Mouse (Mus musculus) lung, embryonic 15.5 days (tissue): ENCODE results near the gene Cryge. TPM values are rescaled to one million over a fixed set of nuclear protein-coding genes. Genes with fewer than 3 reads are reported as not detected.

Experiments
- ATAC-seq: fragments of 200-750 bp; cut with Nextera tagmentation; 2 replicates; pipeline ENCODE4 v1.8.0; 2017; ENCODE audit warnings: moderate number of reproducible peaks, borderline replicate concordance; ENCODE audit not compliant: low FRiP score, low TSS enrichment; ENCODE audit errors: extremely low read depth
- H3K27ac ChIP-seq: fragments of 300-500 bp; sonication (generic); 2 replicates; pipeline ENCODE4 v1.5.1; 2015; ENCODE audit warnings: moderate library complexity, mild to moderate bottlenecking, inconsistent platforms
- H3K27me3 ChIP-seq: fragments of 300-500 bp; sonication (generic); 2 replicates; pipeline ENCODE4 v1.6.1; 2015; ENCODE audit warnings: inconsistent platforms
- H3K36me3 ChIP-seq: fragments of 300-500 bp; sonication (generic); 2 replicates; pipeline ENCODE4 v1.6.1; 2015; ENCODE audit warnings: inconsistent platforms
- H3K4me1 ChIP-seq: fragments of 300-500 bp; sonication (generic); 2 replicates; pipeline ENCODE4 v1.6.1; 2015; ENCODE audit warnings: inconsistent platforms
- H3K4me2 ChIP-seq: fragments of 300-500 bp; sonication (generic); 2 replicates; pipeline ENCODE4 v1.6.1; 2015; ENCODE audit warnings: inconsistent platforms, mild to moderate bottlenecking, moderate library complexity
- H3K4me3 ChIP-seq: fragments of 300-500 bp; sonication (generic); 2 replicates; pipeline ENCODE4 v1.5.1; 2015; ENCODE audit warnings: mild to moderate bottlenecking, inconsistent platforms
- H3K9ac ChIP-seq: fragments of 300-500 bp; sonication (generic); 2 replicates; pipeline ENCODE4 v1.6.1; 2015; ENCODE audit warnings: inconsistent platforms
- H3K9me3 ChIP-seq: fragments of 300-500 bp; sonication (generic); 2 replicates; pipeline ENCODE4 v1.6.1; 2016; ENCODE audit warnings: inconsistent platforms
- WGBS: fragments of 180-500 bp; shearing (Covaris S2); methylation state at CpG from one replicate; pipeline ENCODE4 v1.1.7; 2015; 5-methylcytosine and 5-hydroxymethylcytosine counted together
- polyA plus RNA-seq: library from polyadenylated mRNA; unstranded; fragments of >200 nt; fragmentation: Nextera tagmentation; extraction: Ambion mirVana; gene quantifications from 2 replicates; pipeline ENCODE4 v1.2.1, GENCODE M21; 2015

Cryge gene
- polyA plus RNA-seq, 1 experiment from 2014 or later = not detected

GRCm38 (mm10) chr1:65005575-65005974 lies 45.4 kb downstream of the Cryge start:
- H3K36me3 ChIP-seq = no peaks in the 10 kb centered on the region
- ATAC-seq = no peak
- no peaks in the 10 kb centered on the region for H3K27me3 ChIP-seq
- H3K27ac ChIP-seq = no peak overlapping the region
- WGBS = 81% methylated on average over 6 of the region's 6 CpGs
- no peak overlapping the region for H3K4me3 ChIP-seq
- no peak overlapping the region for H3K4me2 ChIP-seq
- H3K9me3 ChIP-seq = no peaks in the 10 kb centered on the region
- H3K9ac ChIP-seq = no peak overlapping the region
- H3K4me1 ChIP-seq = no peaks in the 10 kb centered on the region

DNA sequence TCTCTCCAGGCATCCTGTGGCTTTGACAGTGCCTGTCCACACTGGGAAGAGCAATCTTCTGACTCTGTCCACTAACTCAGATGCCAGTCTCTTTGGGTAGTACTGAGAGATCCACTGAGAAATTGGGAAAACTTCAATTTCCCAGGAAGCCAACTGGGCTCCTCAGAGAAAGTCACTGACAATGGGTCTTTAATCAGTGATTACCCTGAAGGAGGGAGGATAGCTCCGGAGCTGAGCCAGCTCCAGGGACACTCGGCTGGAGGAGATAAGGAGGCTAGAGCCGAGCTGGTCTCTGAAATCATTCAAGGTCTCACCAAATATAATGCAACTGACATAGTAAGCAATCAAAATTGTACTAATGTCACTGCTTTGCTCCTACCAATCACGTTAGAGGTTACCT lies 46.4 kb downstream of the Cryge start:
- no peak overlapping the region for H3K9ac ChIP-seq
- no peaks in the 10 kb centered on the region for H3K4me1 ChIP-seq
- ATAC-seq = no peak
- H3K9me3 ChIP-seq = no peaks in the 10 kb centered on the region
- H3K4me2 ChIP-seq = no peak overlapping the region
- WGBS = 50% methylated on average over 4 of the region's 4 CpGs
- H3K27me3 ChIP-seq = no peaks in the 10 kb centered on the region
- no peaks in the 10 kb centered on the region for H3K36me3 ChIP-seq
- no peak overlapping the region for H3K4me3 ChIP-seq
- no peak overlapping the region for H3K27ac ChIP-seq

Other genes with a start within 250 kb of the Cryge start
- gene Plekhm3, start 94.3 kb downstream of the Cryge start, polyA plus RNA-seq = 5.9 and 8.1 TPM in 2 replicates
- gene Akr1cl, start 18.4 kb downstream of the Cryge start, polyA plus RNA-seq = 0.25 and 0.26 TPM in 2 replicates
- not detected in 2 replicates for gene Crygd, start 12.3 kb upstream of the Cryge start, polyA plus RNA-seq
- gene Crygc, start 22.5 kb upstream of the Cryge start, polyA plus RNA-seq = not detected in 2 replicates
- not detected in 2 replicates for gene Crygb, start 31.1 kb upstream of the Cryge start, polyA plus RNA-seq
- gene Cryga, start 52.2 kb upstream of the Cryge start, polyA plus RNA-seq = not detected in 2 replicates
- gene Gm28845, start 68.4 kb upstream of the Cryge start, polyA plus RNA-seq = not detected in 2 replicates
- 0.20 and 0.27 TPM in 2 replicates for gene D630023F18Rik, start 72.1 kb upstream of the Cryge start, polyA plus RNA-seq
- 115 and 119 TPM in 2 replicates for gene Idh1, start 135.4 kb upstream of the Cryge start, polyA plus RNA-seq
- 8.7 and 8.9 TPM in 2 replicates for gene Pikfyve, start 135.5 kb upstream of the Cryge start, polyA plus RNA-seq
- not detected in 2 replicates for gene Pth2r, start 230.9 kb upstream of the Cryge start, polyA plus RNA-seq